Mouse (Mus musculus) kidney, adult 2 months (tissue): Measurements from ENCODE around the gene Gm7102.

Experiments
- CTCF ChIP-seq: fragments of 200-500 bp; conservative IDR thresholded peaks from 2 replicates; pipeline ENCODE4 v1.5.1; 2011; ENCODE audit warnings: low read depth, mild to moderate bottlenecking, control low read depth, low read length, moderate library complexity, mixed read lengths; ENCODE audit not compliant: insufficient read depth, insufficient read length
- POLR2A ChIP-seq: fragments of 200-500 bp; IDR thresholded peaks from one replicate; pipeline ENCODE4 v1.6.1; 2011; ENCODE audit warnings: low read depth, low read length, control low read depth

- TF ChIP-seq POLR2A (no peak), CTCF (no peak)
These were observed 37.5 kb downstream of the Gm7102 start for GRCm38 (mm10) chr19:61138655-61139054.
